Mouse (Mus musculus) brain, embryonic 14.5 days (tissue): ENCODE data around the gene Gm39115. TPM values are rescaled to one million over a fixed set of nuclear protein-coding genes. Genes with fewer than 3 reads are reported as not detected.
"Not testable (repeated sequence)": the region's sequence is repeated elsewhere in the genome, so short reads cannot be mapped to it uniquely, and the experiment has no call there.

Source experiments
- DNase-seq: peaks from one replicate; pipeline ENCODE4 v3.0.0-alpha.2; 2011; ENCODE audit warnings: low read depth
- CTCF ChIP-seq: fragments of 200-500 bp; IDR thresholded peaks from 2 replicates; pipeline ENCODE4 v1.5.1; 2012; ENCODE audit warnings: inconsistent platforms, mild to moderate bottlenecking, moderate library complexity, borderline replicate concordance; ENCODE audit not compliant: insufficient read depth, insufficient read length; ENCODE audit errors: extremely low read depth
- POLR2A ChIP-seq: fragments of 200-500 bp; IDR thresholded peaks from 2 replicates; pipeline ENCODE4 v1.6.1; 2012; ENCODE audit warnings: mild to moderate bottlenecking, inconsistent platforms, borderline replicate concordance; ENCODE audit not compliant: poor library complexity, insufficient read depth, insufficient read length, severe bottlenecking; ENCODE audit errors: extremely low read depth
- polyA plus RNA-seq: library from polyadenylated mRNA; depleted of rRNA; stranded (reverse); fragments of >200 nt; gene quantifications from 2 replicates; pipeline ENCODE4 v1.2.3, GENCODE M21; 2012; rRNA removed

Gene Gm39115
- polyA plus RNA-seq = not detected in 2 replicates

DNA sequence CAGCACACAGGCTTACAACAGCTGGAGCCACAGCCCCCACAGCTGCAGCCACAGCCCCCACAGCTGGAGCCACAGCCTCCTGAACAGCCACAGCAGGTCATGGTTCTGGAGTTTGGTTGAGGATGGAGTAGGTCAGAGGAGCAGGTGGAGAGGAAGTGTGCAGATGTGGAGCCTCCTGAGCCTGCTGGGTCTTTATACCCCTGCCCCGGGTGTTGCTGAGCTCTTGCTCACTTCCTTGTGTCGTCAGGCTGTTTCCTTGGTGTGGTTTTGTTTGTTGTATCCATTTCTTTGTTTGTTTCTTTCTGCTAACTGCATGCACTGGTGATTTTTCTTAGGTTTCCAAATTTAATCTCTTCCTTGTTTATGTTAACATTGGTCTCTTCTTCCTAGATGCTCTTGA, at the start of gene Gm39115:
Gm39115 (minus strand) TSS at position 101 of the 400 bp plus-strand sequence.
- DNase-seq = not testable (repeated sequence)

DNA sequence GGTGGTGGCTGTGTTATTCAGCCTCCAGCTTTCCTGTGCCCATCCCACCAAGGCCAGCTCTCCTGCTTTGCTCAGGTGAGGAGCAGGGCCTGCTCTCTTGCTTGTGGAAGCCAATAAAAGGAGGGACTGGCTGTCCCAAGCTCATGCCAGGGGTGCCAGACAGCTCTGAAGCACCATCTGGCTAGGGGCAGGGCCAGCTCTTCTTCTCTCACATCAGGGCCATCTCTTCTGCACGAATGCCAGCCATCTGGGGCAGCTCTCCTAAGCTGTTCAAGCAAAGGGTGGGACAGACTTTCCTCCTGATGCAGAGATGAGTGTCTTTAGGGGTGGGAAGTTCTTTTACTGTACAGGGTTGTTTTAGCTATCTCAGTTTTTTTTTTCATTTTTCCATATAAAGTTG, 45.2 kb upstream of the Gm39115 start:
- peak; percentile 6 for DNase-seq
- no peak for TF ChIP-seq CTCF
- TF ChIP-seq POLR2A = no peak

DNA sequence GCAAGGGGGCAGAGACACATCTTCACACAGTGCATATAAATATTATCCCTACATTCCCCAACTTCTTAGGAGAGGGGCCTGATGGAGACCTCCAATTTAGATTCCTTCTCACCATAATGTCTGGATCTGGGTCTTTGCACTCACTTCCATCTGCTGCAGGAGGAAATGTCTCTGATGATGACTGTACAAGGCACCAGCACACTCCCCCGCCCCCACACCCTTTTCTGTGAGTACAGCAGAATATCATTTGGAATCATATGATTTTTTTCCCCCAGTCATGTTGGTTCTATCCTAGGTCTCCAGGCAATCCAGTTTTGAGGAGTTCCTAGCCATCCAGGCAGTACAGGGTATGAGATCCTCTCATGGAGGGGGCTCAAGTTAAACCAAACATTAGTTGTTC, 42.9 kb upstream of the Gm39115 start:
- no peak for DNase-seq
- no peak for TF ChIP-seq POLR2A
- no peak for TF ChIP-seq CTCF

DNA sequence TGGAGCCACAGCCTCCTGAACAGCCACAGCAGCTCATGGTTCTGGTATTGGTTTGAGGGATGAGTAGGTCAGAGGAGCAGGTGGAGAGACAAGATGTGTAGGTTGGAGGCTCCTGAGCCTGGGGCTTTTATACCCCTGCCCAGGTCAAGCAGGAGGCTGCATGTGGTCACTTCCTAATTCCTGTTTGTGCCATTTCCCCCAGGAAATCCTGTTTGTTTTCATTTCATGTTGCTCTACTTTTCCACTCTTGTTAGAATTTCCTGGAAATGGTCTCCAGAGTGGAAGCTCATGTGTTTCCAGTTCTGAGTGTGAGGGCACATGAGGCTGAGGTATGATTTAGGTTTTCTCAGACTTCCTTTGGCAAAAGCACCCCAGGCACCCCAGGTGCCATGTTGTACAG, 40.1 kb upstream of the Gm39115 start, which contains the start of gene Krtap5-2:
Krtap5-2 (minus strand) TSS at position 101 of the 400 bp plus-strand sequence.
- DNase-seq = not testable (repeated sequence)

DNA sequence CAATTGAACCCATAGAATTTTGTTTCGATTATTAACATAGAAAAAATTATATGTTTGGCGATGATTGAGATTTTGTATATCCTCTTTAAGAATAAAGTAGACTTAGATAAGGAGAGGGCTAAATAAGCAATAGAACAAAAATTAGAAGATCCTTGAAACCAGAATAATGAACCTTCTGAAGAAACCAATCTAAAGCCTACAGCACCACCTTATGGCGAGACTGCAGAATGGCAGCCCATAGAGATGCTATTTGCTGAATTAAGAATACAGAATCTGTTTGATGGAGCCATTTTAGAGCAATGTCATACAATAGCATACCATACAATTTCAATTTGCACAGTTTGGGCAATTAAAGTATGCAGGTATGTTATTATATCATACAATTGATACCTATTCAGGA, 34.0 kb upstream of the Gm39115 start:
- TF ChIP-seq POLR2A (no peak), CTCF (peak; percentile 59; the same call in 1 of the 2 replicates)
- DNase-seq = peak; percentile 67

DNA sequence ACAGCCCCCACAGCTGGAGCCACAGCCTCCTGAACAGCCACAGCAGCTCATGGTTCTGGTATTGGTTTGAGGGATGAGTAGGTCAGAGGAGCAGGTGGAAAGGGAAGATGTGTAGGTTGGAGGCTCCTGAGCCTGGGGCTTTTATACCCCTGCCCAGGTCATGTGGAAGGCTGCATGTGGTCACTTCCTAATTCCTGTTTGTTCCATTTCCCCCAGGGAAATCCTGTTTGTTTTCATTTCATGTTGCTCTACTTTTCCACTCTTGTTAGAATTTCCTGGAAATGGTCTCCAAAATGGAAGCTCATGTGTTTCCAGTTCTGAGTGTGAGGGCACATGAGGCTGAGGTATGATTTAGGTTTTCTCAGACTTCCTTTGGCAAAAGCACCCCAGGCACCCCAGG, 29.8 kb upstream of the Gm39115 start, which contains the start of gene Gm4553:
Gm4553 (minus strand) TSS at position 101 of the 400 bp plus-strand sequence.
- not testable (repeated sequence) for DNase-seq

DNA sequence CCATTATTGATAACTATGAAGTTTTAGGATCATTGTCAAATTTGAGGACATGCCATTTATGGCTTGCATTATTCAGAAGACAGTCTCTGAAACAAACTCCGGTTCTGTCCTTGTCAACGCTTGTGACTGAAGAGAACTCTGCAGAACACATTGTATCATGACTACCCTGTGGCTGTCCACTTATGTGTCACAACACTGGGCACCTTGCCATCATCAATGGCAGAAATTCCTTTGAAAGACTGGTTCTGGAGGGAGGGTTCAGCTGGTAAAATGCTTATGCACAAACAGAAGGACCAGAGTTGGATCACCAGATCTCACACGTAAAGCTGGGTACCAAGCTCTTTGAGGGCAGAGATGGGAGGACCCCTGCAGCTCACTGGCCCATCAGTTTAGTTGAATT, 23.5 kb upstream of the Gm39115 start:
- TF ChIP-seq POLR2A (no peak), CTCF (no peak)
- no peak for DNase-seq

DNA sequence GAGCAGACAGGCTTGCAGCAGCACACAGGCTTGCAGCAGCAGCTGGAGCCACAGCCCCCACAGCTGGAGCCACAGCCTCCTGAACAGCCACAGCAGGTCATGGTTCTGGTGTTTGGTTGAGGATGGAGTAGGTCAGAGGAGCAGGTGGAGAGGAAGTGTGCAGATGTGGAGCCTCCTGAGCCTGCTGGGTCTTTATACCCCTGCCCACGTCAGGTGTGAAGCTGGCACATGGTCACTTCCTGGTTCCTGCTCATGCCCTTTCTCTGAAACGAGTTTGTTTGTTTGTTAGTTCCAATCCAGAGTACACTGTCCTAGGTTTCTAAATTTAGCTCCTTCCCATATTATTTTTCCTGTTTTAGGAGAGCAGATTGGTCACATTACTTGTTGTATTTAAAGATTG, 21.2 kb upstream of the Gm39115 start, which contains the start of gene Gm29735:
Gm29735 (minus strand) TSS at position 101 of the 400 bp plus-strand sequence.
- not testable (repeated sequence) for DNase-seq

DNA sequence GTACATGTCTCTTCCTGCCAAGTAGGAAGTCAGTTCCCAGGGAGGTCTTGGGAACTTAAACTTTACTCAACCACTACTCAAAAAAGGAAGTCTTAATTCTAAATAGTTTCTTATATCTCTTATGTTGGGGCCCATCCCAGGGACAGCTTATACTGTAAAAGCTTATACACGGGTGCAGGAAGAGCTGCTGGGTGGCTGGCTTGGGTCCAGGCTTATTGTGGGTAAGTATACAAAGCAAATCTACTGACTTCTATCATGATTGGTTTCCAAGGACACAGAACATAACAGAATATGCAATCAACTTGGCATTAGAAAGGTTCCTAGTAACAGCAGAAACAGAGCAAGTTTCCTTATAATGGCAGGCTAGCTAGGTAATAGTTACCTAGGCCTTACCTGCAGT, 19.5 kb upstream of the Gm39115 start:
- no peak for TF ChIP-seq POLR2A
- TF ChIP-seq CTCF = no peak
- peak; percentile 2 for DNase-seq

DNA sequence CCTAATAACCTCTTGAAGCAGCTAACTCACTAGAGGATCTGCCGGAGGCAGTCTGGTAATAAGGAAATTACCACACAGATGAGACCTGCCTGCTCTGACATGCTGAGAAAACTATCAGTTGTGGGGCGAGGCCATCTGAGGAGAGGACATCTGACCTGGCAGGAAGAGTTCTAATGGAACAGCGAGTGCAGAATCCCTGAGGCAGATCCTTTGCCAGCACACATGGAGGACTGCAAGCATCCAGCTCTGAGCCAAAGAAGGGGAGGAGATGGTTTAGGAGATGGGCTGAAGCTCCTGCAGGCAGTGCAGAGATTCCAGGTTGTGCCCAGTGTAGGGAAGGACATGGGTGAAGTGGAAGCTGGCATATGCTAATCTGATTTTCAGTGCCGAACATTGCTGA, 16.4 kb upstream of the Gm39115 start:
- DNase-seq = no peak
- TF ChIP-seq CTCF (no peak), POLR2A (no peak)

DNA sequence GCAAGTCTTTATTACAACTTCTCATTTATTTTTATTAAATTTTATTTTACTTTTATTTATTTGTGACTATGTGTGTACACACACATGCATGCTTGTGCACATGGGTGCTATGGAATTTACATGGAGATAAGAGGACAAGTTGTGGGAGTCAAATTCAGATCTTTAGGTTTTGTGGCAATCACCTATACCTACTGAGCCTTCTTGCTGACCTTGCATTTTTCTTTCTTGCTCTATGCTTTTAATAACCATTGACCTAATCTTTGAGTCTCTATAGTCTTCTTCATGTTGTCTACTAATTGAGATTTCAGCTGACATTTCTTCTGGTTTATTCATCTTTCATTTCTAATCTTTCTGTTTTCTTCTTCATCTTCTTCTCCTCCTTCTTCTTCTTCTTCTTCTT, 12.8 kb upstream of the Gm39115 start:
- no peak for DNase-seq
- TF ChIP-seq POLR2A (no peak), CTCF (no peak)

DNA sequence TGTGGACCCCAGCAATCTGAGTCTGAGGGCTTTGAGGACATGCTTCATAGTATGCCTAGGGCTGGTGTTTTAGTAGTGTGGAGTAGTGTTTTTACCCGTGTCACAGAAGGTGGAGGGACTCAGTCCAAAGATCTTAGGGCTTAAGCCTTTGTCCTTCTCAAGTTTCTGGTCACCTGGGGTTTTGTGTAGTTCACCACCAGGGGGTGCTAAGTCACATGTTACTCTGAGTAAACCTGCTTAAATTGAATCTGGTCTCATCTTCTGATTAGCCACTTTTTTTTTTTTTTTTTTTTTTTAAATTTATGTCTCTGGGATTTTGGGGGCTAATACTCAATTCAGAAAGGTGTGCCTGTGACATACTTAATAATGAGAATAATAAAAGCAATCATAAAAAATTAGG, 10.2 kb upstream of the Gm39115 start:
- DNase-seq = peak; percentile 73

DNA sequence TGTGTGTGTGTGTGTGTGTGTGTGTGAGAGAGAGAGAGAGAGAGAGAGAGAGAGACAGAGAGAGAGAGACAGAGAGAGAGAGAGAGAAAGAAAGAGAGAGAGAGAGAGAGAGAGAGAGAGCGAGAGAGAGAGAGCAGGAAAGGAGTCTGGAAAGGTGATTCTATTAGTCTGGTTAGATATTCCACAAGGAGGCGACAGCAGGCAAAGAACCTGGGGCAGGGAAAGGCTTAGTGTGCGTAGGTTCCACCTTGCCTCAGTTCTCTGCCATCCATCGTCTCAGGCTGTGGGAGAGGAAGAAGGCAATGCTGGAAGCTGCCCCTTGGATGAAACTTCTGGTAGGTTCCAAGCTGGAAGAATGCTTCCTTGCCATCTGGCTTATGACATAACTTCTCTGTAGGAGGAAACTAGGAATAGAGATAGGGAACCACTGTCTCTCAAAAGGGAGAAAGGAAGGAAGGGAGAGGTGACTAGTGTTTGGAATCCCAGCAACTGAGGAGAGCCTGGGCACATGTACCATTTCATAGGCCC, 9.6 kb upstream of the Gm39115 start:
- no peak for DNase-seq
- no peak for TF ChIP-seq POLR2A
- no peak for TF ChIP-seq CTCF

More for the DNA sequence above, 10.2 kb upstream of the Gm39115 start:
- TF ChIP-seq POLR2A = no peak
- peak; percentile 60; the same call in 1 of the 2 replicates for TF ChIP-seq CTCF
